Mouse (Mus musculus) bone marrow, adult 2 months (tissue): Measurements from ENCODE around the gene Plekha5. TPM values are rescaled to one million over a fixed set of nuclear protein-coding genes. Genes with fewer than 3 reads are reported as not detected.
"Not testable (repeated sequence)": the region's sequence is repeated elsewhere in the genome, so short reads cannot be mapped to it uniquely, and the experiment has no call there.

Experiments used
- H3K27ac ChIP-seq: fragments of 200-500 bp; 2 replicates; pipeline ENCODE4 v1.5.1; 2012; ENCODE audit warnings: low read depth, mild to moderate bottlenecking, control low read depth, inconsistent platforms, low read length; ENCODE audit not compliant: control insufficient read depth, poor library complexity, insufficient read depth
- H3K4me1 ChIP-seq: fragments of 200-500 bp; 2 replicates; pipeline ENCODE4 v1.6.1; 2011; ENCODE audit warnings: low read length; ENCODE audit not compliant: control insufficient read depth, insufficient read depth
- H3K4me3 ChIP-seq: fragments of 200-500 bp; replicated peaks from 2 replicates; pipeline ENCODE3; 2011; ENCODE audit warnings: mild to moderate bottlenecking, low read depth, low read length, control low read depth; ENCODE audit not compliant: control insufficient read depth
- CTCF ChIP-seq: fragments of 200-500 bp; IDR thresholded peaks from 2 replicates; pipeline ENCODE4 v1.5.1; 2011; ENCODE audit warnings: low read length, control low read depth; ENCODE audit not compliant: control insufficient read depth, insufficient read depth
- POLR2A ChIP-seq: fragments of 200-500 bp; IDR thresholded peaks from 2 replicates; pipeline ENCODE4 v1.6.1; 2011; ENCODE audit warnings: low read depth, mild to moderate bottlenecking, control low read depth, low read length, borderline replicate concordance; ENCODE audit not compliant: control insufficient read depth
- WGBS: fragments of 180-500 bp; shearing (Covaris S2); methylation state at CpG from one replicate; pipeline ENCODE4 v1.1.7; 2018; 5-methylcytosine and 5-hydroxymethylcytosine counted together
- polyA plus RNA-seq: library from polyadenylated mRNA; stranded (reverse); fragments of >200 nt; gene quantifications from 2 replicates; pipeline ENCODE4 v1.2.4, GENCODE M21; 2011; ENCODE audit warnings: low replicate concordance; ENCODE audit not compliant: missing spikeins, insufficient read depth, insufficient read length

Plekha5 gene
- polyA plus RNA-seq, 1 experiment, result 3.8 TPM

DNA sequence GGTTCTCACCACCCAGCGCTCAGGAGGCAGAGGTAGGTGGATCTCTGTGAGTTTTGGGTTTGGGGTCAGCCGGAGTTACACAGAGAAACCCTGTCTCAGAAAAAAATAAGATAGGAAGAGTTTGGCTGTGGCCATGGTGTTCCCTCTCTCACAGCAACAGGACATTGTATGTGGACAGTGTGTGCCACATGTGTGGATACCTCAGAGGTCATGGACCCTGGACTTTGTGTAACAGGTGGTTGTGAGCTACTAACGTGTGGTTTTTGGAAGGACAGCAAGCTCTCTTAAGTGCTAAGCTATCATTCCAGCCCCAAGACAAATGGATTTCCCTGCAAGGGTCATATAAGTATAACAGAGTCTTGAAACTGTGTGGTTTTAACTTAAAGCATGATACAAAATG lies 151.1 kb downstream of the Plekha5 start:
- 78% methylated on average over 3 of the region's 3 CpGs for WGBS
- H3K27ac ChIP-seq, result no peak overlapping the region
- TF ChIP-seq CTCF (no peak), POLR2A (no peak)
- H3K4me3 ChIP-seq, result no peak overlapping the region
- no peaks in the 10 kb centered on the region; the same call in 1 of the 2 replicates for H3K4me1 ChIP-seq

DNA sequence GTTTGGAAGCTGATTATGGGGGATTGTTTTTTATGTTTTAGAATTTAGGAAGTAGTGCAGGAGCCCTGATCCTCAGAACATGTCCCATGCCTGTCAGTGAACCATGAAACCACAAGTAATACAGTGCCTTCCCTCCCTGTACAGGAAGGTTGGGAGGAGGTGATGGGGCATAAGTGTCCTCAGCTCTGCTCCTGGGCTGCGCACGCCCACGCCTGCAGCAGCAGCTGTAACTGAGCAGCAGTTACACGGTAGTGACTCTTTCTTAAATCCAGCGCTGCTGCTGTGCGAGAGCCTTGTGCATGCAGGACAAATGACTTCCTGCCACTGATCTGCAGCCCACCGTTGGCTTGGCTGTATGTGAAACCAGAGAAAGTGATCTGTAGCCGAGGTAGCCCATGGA lies 152.3 kb downstream of the Plekha5 start:
- H3K4me3 ChIP-seq, result no peak overlapping the region
- 32% methylated on average over 8 of the region's 8 CpGs for WGBS
- H3K27ac ChIP-seq, result no peak overlapping the region
- TF ChIP-seq POLR2A, result no peak
- TF ChIP-seq CTCF, result no peak
- H3K4me1 ChIP-seq, result no peaks in the 10 kb centered on the region; the same call in 1 of the 2 replicates

- H3K27ac ChIP-seq, result no peak overlapping the region
- no peak overlapping the region for H3K4me3 ChIP-seq
- H3K4me1 ChIP-seq, result no peaks in the 10 kb centered on the region; the same call in 1 of the 2 replicates
- WGBS, result 70% methylated on average over 18 of the region's 18 CpGs
- no peak for TF ChIP-seq POLR2A
- no peak for TF ChIP-seq CTCF
These were observed 153.3 kb downstream of the Plekha5 start for GRCm38 (mm10) chr6:140576961-140577821.

DNA sequence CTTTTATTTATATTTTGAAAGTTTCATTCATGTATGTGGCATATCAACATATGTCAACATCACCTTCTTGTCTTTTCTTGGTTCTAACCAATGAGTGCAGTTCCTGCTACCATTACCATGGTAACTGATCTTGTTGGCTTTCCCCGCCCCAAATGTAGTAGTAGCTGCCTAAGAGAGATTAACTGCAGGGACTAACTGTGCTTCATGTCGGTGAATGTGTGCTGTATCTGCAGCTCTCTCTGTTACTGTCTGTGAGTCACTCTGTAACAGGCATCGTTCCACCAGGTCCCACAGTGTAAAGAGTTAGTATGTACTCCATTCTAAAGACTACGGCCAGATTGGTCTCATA lies 153.9 kb downstream of the Plekha5 start:
- Histone ChIP-seq H3K27ac (no peak overlapping the region), H3K4me3 (no peak overlapping the region), H3K4me1 (no peaks in the 10 kb centered on the region; the same call in 1 of the 2 replicates)
- TF ChIP-seq POLR2A (no peak), CTCF (no peak)
- WGBS, result 80% methylated on average over 4 of the region's 4 CpGs

- H3K4me3 ChIP-seq, H3K4me1 ChIP-seq, H3K27ac ChIP-seq: not testable (repeated sequence)
These were observed 155.1 kb downstream of the Plekha5 start for GRCm38 (mm10) chr6:140578985-140579384.

- no peak for TF ChIP-seq POLR2A
- no peak for TF ChIP-seq CTCF
- H3K4me3 ChIP-seq, result no peak overlapping the region
- 34% methylated on average over 4 of the region's 4 CpGs for WGBS
- H3K4me1 ChIP-seq, result no peaks in the 10 kb centered on the region; the same call in 1 of the 2 replicates
- no peak overlapping the region for H3K27ac ChIP-seq
These were observed 156.3 kb downstream of the Plekha5 start for GRCm38 (mm10) chr6:140580170-140580569.

DNA sequence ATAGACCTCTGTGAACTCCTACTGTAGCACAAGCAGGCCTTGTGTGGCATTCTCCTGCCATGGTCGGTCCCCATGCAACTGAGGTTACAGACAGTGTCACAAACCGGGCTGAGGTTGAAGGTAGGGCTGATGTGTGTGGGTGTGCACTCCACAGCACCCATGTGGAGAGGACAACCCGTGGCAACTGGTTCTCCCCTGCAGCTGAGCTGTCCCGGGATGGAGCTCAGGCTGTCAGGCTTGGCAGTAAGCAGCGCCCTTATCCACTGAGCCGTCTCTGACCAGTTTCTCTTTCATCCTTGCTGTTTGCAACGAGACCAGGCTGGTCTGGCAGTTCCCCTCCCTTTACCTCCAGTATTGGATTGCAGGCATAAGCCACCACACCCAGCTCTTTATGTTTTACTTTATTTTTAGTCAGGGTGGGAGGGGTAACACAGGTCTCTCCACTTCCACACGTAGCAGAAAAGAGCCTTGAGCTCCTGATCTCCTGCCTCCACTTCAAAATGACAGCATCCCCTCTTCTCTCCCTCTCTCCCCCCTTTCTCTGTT lies 162.9 kb downstream of the Plekha5 start:
- Histone ChIP-seq H3K4me3 (no peak overlapping the region), H3K27ac (no peak overlapping the region), H3K4me1 (no peaks in the 10 kb centered on the region)
- 80% methylated on average over 8 of the region's 8 CpGs for WGBS
- TF ChIP-seq POLR2A (no peak), CTCF (no peak)

DNA sequence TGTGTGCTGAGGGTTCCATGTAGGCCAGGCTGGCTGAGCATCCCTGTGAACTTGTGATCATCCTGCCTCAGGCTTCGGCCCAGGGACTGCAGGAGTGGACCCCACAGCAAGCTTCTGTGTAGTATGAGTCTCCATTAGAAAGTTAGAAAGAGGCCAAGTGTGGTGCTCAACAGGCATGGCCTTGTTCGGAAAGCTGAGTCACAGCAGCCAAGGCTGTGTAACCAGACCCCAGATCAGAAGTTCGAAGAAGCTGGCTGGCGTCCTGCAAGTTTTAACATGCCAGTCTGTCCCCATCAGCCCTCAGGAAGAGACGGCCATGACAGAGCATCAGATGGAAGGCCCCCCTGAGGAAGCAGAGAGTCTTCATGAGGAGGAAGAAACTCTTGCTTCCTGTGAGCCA lies 167.5 kb downstream of the Plekha5 start:
- Histone ChIP-seq H3K4me1 (no peaks in the 10 kb centered on the region), H3K4me3 (no peak overlapping the region), H3K27ac (no peak overlapping the region)
- no peak for TF ChIP-seq CTCF
- no peak for TF ChIP-seq POLR2A
- 74% methylated on average over 5 of the region's 5 CpGs for WGBS
